Mouse (Mus musculus) lung, embryonic 14.5 days (tissue): ENCODE measurements around the gene Rnf11. TPM values are rescaled to one million over a fixed set of nuclear protein-coding genes. Genes with fewer than 3 reads are reported as not detected.
A peak's percentile ranks its signal among the peaks of the same experiment; 100 is the strongest.

Experiments used
- ATAC-seq: fragments of 200-750 bp; cut with Nextera tagmentation; 2 replicates; pipeline ENCODE4 v1.8.0; 2017; ENCODE audit warnings: mild to moderate bottlenecking, moderate TSS enrichment, moderate library complexity; ENCODE audit not compliant: insufficient read depth
- DNase-seq: peaks from one replicate; pipeline ENCODE4 v3.0.0-alpha.2; 2015
- H3K27ac ChIP-seq: fragments of 300-500 bp; sonication (generic); 2 replicates; pipeline ENCODE4 v1.5.1; 2014; ENCODE audit warnings: low read depth, mild to moderate bottlenecking, moderate library complexity
- H3K27me3 ChIP-seq: fragments of 300-500 bp; sonication (generic); 2 replicates; pipeline ENCODE4 v1.6.1; 2014; ENCODE audit warnings: low read length, control low read depth; ENCODE audit not compliant: insufficient read depth
- H3K36me3 ChIP-seq: fragments of 300-500 bp; sonication (generic); 2 replicates; pipeline ENCODE4 v1.6.1; 2014; ENCODE audit warnings: control low read depth; ENCODE audit not compliant: insufficient read depth
- H3K4me1 ChIP-seq: fragments of 300-500 bp; sonication (generic); 2 replicates; pipeline ENCODE4 v1.6.1; 2014; ENCODE audit warnings: antibody characterized with exemption, control low read depth; ENCODE audit not compliant: insufficient read depth
- H3K4me2 ChIP-seq: fragments of 300-500 bp; sonication (generic); 2 replicates; pipeline ENCODE4 v1.6.1; 2014; ENCODE audit warnings: mild to moderate bottlenecking
- H3K4me3 ChIP-seq: fragments of 300-500 bp; sonication (generic); 2 replicates; pipeline ENCODE4 v1.5.1; 2014; ENCODE audit warnings: low read depth, low read length
- H3K9ac ChIP-seq: fragments of 300-500 bp; sonication (generic); 2 replicates; pipeline ENCODE4 v1.6.1; 2014
- H3K9me3 ChIP-seq: fragments of 300-500 bp; sonication (generic); 2 replicates; pipeline ENCODE4 v1.6.1; 2016; ENCODE audit warnings: low read depth, low read length, control low read depth
- CTCF ChIP-seq: IDR thresholded peaks from 2 replicates; pipeline ENCODE4 v1.5.1; 2016; ENCODE audit warnings: antibody characterized with exemption, low read depth
- WGBS: fragments of 180-500 bp; shearing (Covaris S2); extraction: QIAGEN DNeasy Blood & Tissue Kit; methylation state at CpG from one replicate; pipeline ENCODE4 v1.1.7; 2014; 5-methylcytosine and 5-hydroxymethylcytosine counted together
- polyA plus RNA-seq: library from polyadenylated mRNA; unstranded; fragments of >200 nt; fragmentation: Nextera tagmentation; extraction: Ambion mirVana; gene quantifications from 2 replicates; pipeline ENCODE4 v1.2.1, GENCODE M21; 2014

The Rnf11 gene
- 54.6 and 54.7 TPM in 2 replicates for polyA plus RNA-seq

DNA sequence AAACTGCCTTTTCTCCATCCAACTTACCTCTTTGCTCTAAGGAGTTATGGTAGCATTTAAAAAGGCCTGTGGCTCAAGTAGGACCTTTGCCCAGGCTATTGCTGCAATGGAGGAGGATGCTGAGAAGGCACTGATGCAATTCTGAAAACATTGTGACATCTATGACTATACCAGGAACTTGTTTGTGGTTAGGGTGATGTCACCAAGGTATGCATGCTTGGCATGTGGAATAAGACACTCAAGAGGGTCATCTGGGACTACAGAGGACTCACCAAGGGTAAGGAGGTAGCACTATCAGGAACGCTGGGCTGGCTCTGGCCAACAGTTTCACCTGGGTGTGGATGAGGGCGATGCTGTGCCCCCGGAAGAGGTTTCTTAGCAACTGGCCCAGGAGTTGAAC, at the start of gene Rnf11:
Gene Rnf11 (minus strand): TSS at position 108 of the 400 bp plus-strand sequence.
- 74% methylated on average over 3 of the region's 3 CpGs for WGBS
- H3K27ac ChIP-seq: no peak within 1 kb of the TSS
- H3K9ac ChIP-seq: no peak within 1 kb of the TSS
- H3K4me3 ChIP-seq: no peak within 1 kb of the TSS
- no peaks in the 10 kb centered on the region for H3K9me3 ChIP-seq
- no peaks in the 10 kb centered on the region; the same call in 1 of the 2 replicates for H3K4me1 ChIP-seq
- no peak within 1 kb of the TSS for H3K4me2 ChIP-seq
- DNase-seq (no peak), ATAC-seq (no peak)
- H3K36me3 ChIP-seq: no peaks in the 10 kb centered on the region
- no peak for TF ChIP-seq CTCF
- H3K27me3 ChIP-seq: no peaks in the 10 kb centered on the region

DNA sequence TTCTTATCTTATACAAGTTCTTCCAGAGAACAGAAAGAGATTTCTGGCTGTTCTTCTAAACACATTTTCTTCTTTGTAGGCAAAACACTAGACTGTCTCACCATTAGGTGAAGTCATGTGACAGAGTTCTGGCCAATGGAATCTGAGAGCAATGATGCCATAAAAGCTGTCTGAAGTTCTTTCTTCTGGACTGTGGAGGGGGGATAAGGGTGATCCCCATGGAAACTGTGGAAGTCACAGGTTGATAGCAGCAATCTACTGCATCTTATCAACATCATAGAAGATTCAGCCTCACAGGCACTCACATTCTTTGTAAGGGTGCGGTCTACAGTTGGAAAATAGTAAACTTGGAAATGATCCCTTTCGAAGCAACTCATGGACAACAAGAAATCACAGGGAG, 46.6 kb upstream of the Rnf11 start, which contains the start of gene 4930522H14Rik:
Gene 4930522H14Rik (minus strand): TSS at position 187 of the 400 bp plus-strand sequence.
- H3K4me3 ChIP-seq: no peak within 1 kb of the TSS
- WGBS: 91% methylated on average over 2 of the region's 2 CpGs
- no peak within 1 kb of the TSS for H3K27ac ChIP-seq
- H3K36me3 ChIP-seq: no peaks in the 10 kb centered on the region
- no peaks in the 10 kb centered on the region for H3K9me3 ChIP-seq
- H3K4me2 ChIP-seq: no peak within 1 kb of the TSS
- DNase-seq (no peak), ATAC-seq (no peak)
- H3K27me3 ChIP-seq: no peaks in the 10 kb centered on the region
- no peak within 1 kb of the TSS for H3K9ac ChIP-seq
- no peak for TF ChIP-seq CTCF
- no peaks in the 10 kb centered on the region for H3K4me1 ChIP-seq

DNA sequence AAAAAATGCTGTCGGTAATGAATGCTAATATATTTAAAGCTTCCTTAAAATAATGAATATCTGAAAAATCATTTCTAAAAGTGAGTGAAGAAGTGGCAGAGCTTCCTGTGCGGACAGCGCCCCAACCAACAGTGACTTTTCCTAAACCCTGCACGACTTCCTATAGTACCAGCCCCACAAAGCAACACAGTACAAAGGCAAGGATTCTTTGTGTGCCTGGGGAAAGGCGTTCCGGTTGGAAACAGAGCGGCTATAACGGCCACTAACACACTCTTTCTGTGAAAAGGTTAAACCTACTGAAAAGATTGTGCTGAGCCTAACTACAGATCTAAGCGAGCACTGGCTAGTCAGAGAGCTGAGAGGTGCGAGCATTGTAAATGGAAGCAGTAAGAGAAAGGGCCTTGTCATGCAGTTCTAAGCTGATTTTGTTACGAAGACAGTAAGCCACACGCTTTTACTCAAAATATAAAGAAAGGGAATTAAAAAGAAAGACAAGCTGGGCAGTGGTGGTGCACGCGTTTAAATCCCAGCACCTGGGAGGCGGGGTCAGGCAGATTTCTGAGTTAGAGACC, 45.8 kb upstream of the Rnf11 start:
- Histone ChIP-seq H3K4me1 (no peaks in the 10 kb centered on the region), H3K4me3 (no peak overlapping the region), H3K36me3 (no peaks in the 10 kb centered on the region), H3K27me3 (no peaks in the 10 kb centered on the region), H3K9me3 (no peaks in the 10 kb centered on the region), H3K27ac (no peak overlapping the region), H3K4me2 (no peak overlapping the region), H3K9ac (no peak overlapping the region)
- 71% methylated on average over 15 of the region's 15 CpGs for WGBS
- ATAC-seq (no peak), DNase-seq (no peak)
- TF ChIP-seq CTCF: no peak

DNA sequence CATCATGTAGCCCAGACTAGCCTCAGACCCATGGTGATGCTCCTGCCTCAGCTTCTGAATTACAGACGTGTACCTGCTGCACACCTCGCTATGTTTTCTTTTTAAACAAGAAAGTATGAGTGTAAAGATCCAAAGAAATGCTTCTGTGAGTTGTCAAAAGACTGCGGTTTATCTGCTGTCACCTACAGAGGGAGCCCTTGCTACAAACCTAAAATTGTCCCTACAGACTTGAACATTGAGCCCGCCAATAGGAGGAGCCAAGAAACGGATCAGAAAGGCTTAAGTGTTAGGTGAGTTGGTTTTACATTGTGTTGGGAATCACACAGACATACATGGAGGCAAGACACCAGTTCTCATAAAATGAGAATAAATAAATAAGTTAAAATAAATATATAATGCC, 20.4 kb upstream of the Rnf11 start:
- no peak overlapping the region for H3K27ac ChIP-seq
- no peaks in the 10 kb centered on the region for H3K36me3 ChIP-seq
- peak; percentile 89 for DNase-seq
- peak; percentile 80 for TF ChIP-seq CTCF
- ATAC-seq: peak; percentile 58; the same call in 1 of the 2 replicates
- H3K4me1 ChIP-seq: no peaks in the 10 kb centered on the region
- WGBS: 7% methylated on average over 5 of the region's 5 CpGs
- H3K27me3 ChIP-seq: no peaks in the 10 kb centered on the region
- no peak overlapping the region for H3K4me3 ChIP-seq
- H3K4me2 ChIP-seq: no peak overlapping the region
- H3K9me3 ChIP-seq: no peaks in the 10 kb centered on the region
- H3K9ac ChIP-seq: no peak overlapping the region

DNA sequence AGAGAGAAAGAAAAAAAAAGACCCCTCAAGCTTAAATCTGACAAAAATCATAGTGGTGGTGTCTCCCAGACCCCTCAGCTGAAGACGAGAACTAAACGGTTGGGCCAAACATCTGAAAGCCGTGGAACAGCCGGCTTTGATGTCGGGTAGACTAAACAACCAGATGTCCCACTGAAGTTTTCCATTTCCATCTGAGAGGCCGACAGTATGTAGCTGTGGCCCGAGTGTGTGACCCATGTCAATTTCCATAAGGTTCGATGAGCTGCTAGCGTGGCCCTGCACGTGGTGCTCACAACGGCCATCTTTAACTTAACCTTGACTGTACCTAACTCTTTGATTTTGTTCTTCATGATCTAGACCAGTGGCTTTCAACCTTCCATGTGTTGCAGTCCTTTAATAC, 13.9 kb upstream of the Rnf11 start:
- WGBS: 37% methylated on average over 11 of the region's 11 CpGs
- ATAC-seq (peak; percentile 73; the same call in 1 of the 2 replicates), DNase-seq (peak; percentile 66)
- Histone ChIP-seq H3K9ac (no peak overlapping the region), H3K36me3 (no peaks in the 10 kb centered on the region), H3K27me3 (no peaks in the 10 kb centered on the region), H3K4me1 (no peaks in the 10 kb centered on the region), H3K27ac (no peak overlapping the region), H3K9me3 (no peaks in the 10 kb centered on the region), H3K4me3 (no peak overlapping the region), H3K4me2 (no peak overlapping the region)
- no peak for TF ChIP-seq CTCF

DNA sequence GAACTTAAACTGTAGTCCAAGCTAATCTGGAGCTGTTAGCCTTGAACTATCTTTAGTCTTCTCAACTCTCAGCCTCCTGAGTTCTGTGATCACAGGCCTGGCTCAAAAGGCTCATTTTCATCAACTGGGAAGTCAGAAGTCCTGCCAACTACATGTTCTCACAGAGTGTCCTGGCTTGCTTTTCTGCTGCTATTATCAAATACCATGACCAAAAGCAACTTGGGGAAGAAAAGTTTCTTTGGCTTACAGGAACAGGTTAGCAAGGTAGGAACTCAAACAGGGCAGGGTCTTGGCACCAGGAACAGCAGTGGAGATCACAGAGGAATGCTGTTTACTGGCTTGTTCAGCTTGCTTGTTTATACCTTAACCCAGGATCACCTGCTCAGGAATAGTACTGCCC, 9.1 kb upstream of the Rnf11 start:
- H3K27ac ChIP-seq: no peak overlapping the region
- H3K36me3 ChIP-seq: no peaks in the 10 kb centered on the region
- ATAC-seq: no peak
- H3K4me2 ChIP-seq: no peak overlapping the region
- no peak overlapping the region for H3K4me3 ChIP-seq
- H3K9me3 ChIP-seq: no peaks in the 10 kb centered on the region
- no peak for TF ChIP-seq CTCF
- H3K27me3 ChIP-seq: no peaks in the 10 kb centered on the region
- no peaks in the 10 kb centered on the region for H3K4me1 ChIP-seq
- no peak for DNase-seq
- no peak overlapping the region for H3K9ac ChIP-seq

DNA sequence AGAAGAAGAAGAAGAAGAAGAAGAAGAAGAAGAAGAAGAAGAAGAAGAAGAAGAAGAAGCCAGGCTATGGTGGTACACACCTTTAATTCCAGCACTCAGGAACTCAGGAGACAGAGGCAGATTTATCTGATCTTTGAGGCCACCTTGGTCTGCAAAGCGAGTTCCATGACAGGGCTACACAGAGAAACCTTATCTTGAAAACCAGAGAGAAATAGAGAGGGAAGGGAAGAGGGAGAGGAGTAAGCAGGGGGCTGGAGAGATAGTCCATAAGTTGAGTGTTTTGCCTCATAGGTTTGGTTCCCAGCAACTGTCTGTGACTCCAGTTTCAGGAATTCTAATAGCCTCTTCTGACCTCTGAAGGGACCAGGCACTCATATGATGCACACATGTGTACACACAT, 4.3 kb upstream of the Rnf11 start:
- Histone ChIP-seq H3K4me1 (no peaks in the 10 kb centered on the region; the same call in 1 of the 2 replicates), H3K27ac (no peak overlapping the region), H3K27me3 (no peaks in the 10 kb centered on the region), H3K36me3 (no peaks in the 10 kb centered on the region), H3K4me3 (no peak overlapping the region), H3K4me2 (no peak overlapping the region), H3K9ac (no peak overlapping the region), H3K9me3 (no peaks in the 10 kb centered on the region)
- no peak for TF ChIP-seq CTCF
- no peak for ATAC-seq
- 72% methylated on average over 1 of the region's 1 CpGs for WGBS
- DNase-seq: no peak
